Mouse (Mus musculus): ENCODE measurements around the gene Arf3.
A peak's percentile ranks its signal among the peaks of the same experiment; 100 is the strongest.

The Arf3 gene

GRCm38 (mm10) chr15:98724441-98724840 is 38.6 kb downstream of the Arf3 start:
- DNase-seq (ENCODE audit: low read depth, low spot score) = no peak

GRCm38 (mm10) chr15:98722854-98723253 is 40.2 kb downstream of the Arf3 start:
- no peak for DNase-seq (ENCODE audit: low read depth, low spot score)

GRCm38 (mm10) chr15:98722191-98722590 is 40.8 kb downstream of the Arf3 start:
- DNase-seq (ENCODE audit: low read depth, low spot score) = no peak

GRCm38 (mm10) chr15:98717301-98717700 is 45.7 kb downstream of the Arf3 start:
- DNase-seq (ENCODE audit: low read depth, low spot score) = no peak

- no peak for DNase-seq (ENCODE audit: low read depth, low spot score)
Observed at GRCm38 (mm10) chr15:98714230-98714652, 48.8 kb downstream of the Arf3 start.

- DNase-seq (ENCODE audit: low read depth, low spot score) = peak; percentile 42
Observed at GRCm38 (mm10) chr15:98710442-98710841, 52.6 kb downstream of the Arf3 start.

GRCm38 (mm10) chr15:98707766-98708372 is 55.1 kb downstream of the Arf3 start, which contains the start of gene Ccdc65:
TSS of gene Ccdc65 (plus strand) at chr15:98708207.
- peak; percentile 86 for DNase-seq (ENCODE audit: low read depth, low spot score)

- no peak for DNase-seq (ENCODE audit: low read depth, low spot score)
Observed at GRCm38 (mm10) chr15:98704312-98704711, 58.7 kb downstream of the Arf3 start.

GRCm38 (mm10) chr15:98699190-98700105 is 63.6 kb downstream of the Arf3 start:
- peak; percentile 79 for DNase-seq (ENCODE audit: low read depth, low spot score)

- DNase-seq (ENCODE audit: low read depth, low spot score) = no peak
Observed at GRCm38 (mm10) chr15:98696216-98696615, 66.8 kb downstream of the Arf3 start.

- no peak for DNase-seq (ENCODE audit: low read depth, low spot score)
Observed at GRCm38 (mm10) chr15:98695726-98696125, 67.3 kb downstream of the Arf3 start.

- DNase-seq (ENCODE audit: low read depth, low spot score) = no peak
Observed at GRCm38 (mm10) chr15:98692171-98692715, 70.8 kb downstream of the Arf3 start.

GRCm38 (mm10) chr15:98691486-98692147 is 71.4 kb downstream of the Arf3 start:
- no peak for DNase-seq (ENCODE audit: low read depth, low spot score)

- DNase-seq (ENCODE audit: low read depth, low spot score) = no peak
Observed at GRCm38 (mm10) chr15:98689682-98690081, 73.3 kb downstream of the Arf3 start.

All from retina, postnatal 7 days (tissue).